Comparison of ENCODE assay signal across 8 mouse cellular contexts in genomic region chr16:90221441-90222070, GRCm38 (mm10). TPM values are rescaled to one million over a fixed set of nuclear protein-coding genes. Genes with fewer than 3 reads are reported as not detected.
A peak's percentile ranks its signal among the peaks of the same experiment; 100 is the strongest.
DNase-seq lines count a peak whose midpoint lies in the region; ATAC-seq lines count a peak whose summit lies in the region.

No protein-coding gene starts in this region.

- no peaks in the 10 kb centered on the region for H3K27me3 ChIP-seq in embryonic facial prominence, embryonic 11.5 days (ENCODE audit: control insufficient read depth, insufficient read depth, low read length)
- H3K27me3 ChIP-seq in midbrain, embryonic 11.5 days (ENCODE audit: control insufficient read depth, insufficient read depth, low read length): no peaks in the 10 kb centered on the region

- WGBS in embryonic facial prominence, embryonic 11.5 days: 13% methylated on average over 20 of the region's 20 CpGs
- 13% methylated on average over 20 of the region's 20 CpGs for WGBS in midbrain, embryonic 11.5 days

- no peaks in the 10 kb centered on the region for H3K4me1 ChIP-seq in embryonic facial prominence, embryonic 11.5 days (ENCODE audit: control insufficient read depth, insufficient read depth, low read length)
- H3K4me1 ChIP-seq in midbrain, embryonic 11.5 days (ENCODE audit: control insufficient read depth, insufficient read depth, low read length): peaks cover 17% of the 10 kb centered on the region

- H3K4me2 ChIP-seq in embryonic facial prominence, embryonic 11.5 days (ENCODE audit: low read depth, low read length): peak overlapping the region; percentile 64
- peak overlapping the region; percentile 76 for H3K4me2 ChIP-seq in midbrain, embryonic 11.5 days

- ATAC-seq in embryonic facial prominence, embryonic 11.5 days (replicated peaks; ENCODE audit: insufficient number of reproducible peaks, low FRiP score, low TSS enrichment, low read depth): no peak
- ATAC-seq in inflammation-experienced regulatory T-cells, adult 6 months: peak; percentile 9
- no peak for ATAC-seq in midbrain, embryonic 11.5 days (ENCODE audit: low FRiP score)

- DNase-seq in embryo, embryonic 10.5 days (ENCODE audit: low spot score): peak; percentile 23
- DNase-seq in embryo, embryonic 10 days (ENCODE audit: low spot score): no peak
- peak; percentile 57 for DNase-seq in A20 (ENCODE audit: low read depth, low spot score)
- DNase-seq in embryonic facial prominence, embryonic 11.5 days (ENCODE audit: low spot score): no peak
- peak; percentile 90 for DNase-seq in midbrain, embryonic 11.5 days (ENCODE audit: low spot score, missing footprints)
- DNase-seq in right cerebral cortex, postnatal 14 days: no peak
- DNase-seq in urinary bladder, postnatal 4 days (ENCODE audit: low spot score in 2 of 2): no peak

- H3K4me3 ChIP-seq in embryonic facial prominence, embryonic 11.5 days (ENCODE audit: low read depth, low read length): peak overlapping the region; percentile 88
- peak overlapping the region; percentile 88 for H3K4me3 ChIP-seq in midbrain, embryonic 11.5 days (ENCODE audit: low read depth, low read length)

- H3K27ac ChIP-seq in embryonic facial prominence, embryonic 11.5 days (replicated peaks; ENCODE audit: low read depth, low read length): peak overlapping the region; percentile 75; the same call in 1 of the 2 replicates
- H3K27ac ChIP-seq in midbrain, embryonic 11.5 days (ENCODE audit: low read depth, low read length): no peak overlapping the region

- H3K9me3 ChIP-seq in embryonic facial prominence, embryonic 11.5 days (replicated peaks; ENCODE audit: control insufficient read depth, low read length): no peaks in the 10 kb centered on the region
- H3K9me3 ChIP-seq in midbrain, embryonic 11.5 days (ENCODE audit: control insufficient read depth, low read length): no peaks in the 10 kb centered on the region

- peak overlapping the region; percentile 85 for H3K9ac ChIP-seq in embryonic facial prominence, embryonic 11.5 days (replicated peaks; ENCODE audit: low read length)
- H3K9ac ChIP-seq in midbrain, embryonic 11.5 days (ENCODE audit: low read length): peak overlapping the region; percentile 89

- peaks cover 3% of the 10 kb centered on the region for H3K36me3 ChIP-seq in embryonic facial prominence, embryonic 11.5 days (replicated peaks; ENCODE audit: control insufficient read depth, insufficient read depth, low read depth, low read length)
- peaks cover 8% of the 10 kb centered on the region; the same call in 1 of the 2 replicates for H3K36me3 ChIP-seq in midbrain, embryonic 11.5 days (ENCODE audit: control insufficient read depth, insufficient read depth, low read length)

RNA-seq across cellular contexts. Expression of gene Sod1, which starts 1.0 kb away (rescaled TPM):
- polyA plus RNA-seq in embryonic facial prominence, embryonic 11.5 days (2014; fragmentation: Nextera tagmentation; extraction: Ambion mirVana): 1,220 and 1,273 TPM in 2 replicates
- 1,000 to 10,000 TPM; 1,261 to 1,407 (median 1,324) TPM for polyA plus RNA-seq in inflammation-experienced regulatory T-cells, adult 6 months (2017; shearing (Covaris generic))
- 1,019 and 1,097 TPM in 2 replicates for polyA plus RNA-seq in midbrain, embryonic 11.5 days (2014; fragmentation: Nextera tagmentation; extraction: Ambion mirVana)

Comparison
In these comparisons a context has a peak if more than half of its experiments do, and no peak if none do; other contexts are left out.
1. DNase-seq: peak in embryo, embryonic 10.5 days (single experiment), A20 (single experiment) and midbrain, embryonic 11.5 days (single experiment); none in embryo, embryonic 10 days (single experiment), embryonic facial prominence, embryonic 11.5 days (single experiment), right cerebral cortex, postnatal 14 days (single experiment) and urinary bladder, postnatal 4 days (0 of 2).